Mouse (Mus musculus) intestine, embryonic 16.5 days (tissue): ENCODE measurements around the gene Foxp2. TPM values are rescaled to one million over a fixed set of nuclear protein-coding genes. Genes with fewer than 3 reads are reported as not detected.

Experiments
- ATAC-seq: fragments of 200-750 bp; cut with Nextera tagmentation; 2 replicates; pipeline ENCODE4 v1.8.0; 2017; ENCODE audit warnings: moderate TSS enrichment, moderate library complexity
- H3K27ac ChIP-seq: fragments of 300-500 bp; sonication (generic); 2 replicates; pipeline ENCODE4 v1.5.1; 2014; ENCODE audit warnings: mild to moderate bottlenecking, low read length
- H3K27me3 ChIP-seq: fragments of 300-500 bp; sonication (generic); replicated peaks from 2 replicates; pipeline ENCODE4 v1.6.1; 2014; ENCODE audit warnings: low read length, control low read depth, mixed read lengths; ENCODE audit not compliant: control insufficient read depth, insufficient read depth
- H3K36me3 ChIP-seq: fragments of 300-500 bp; sonication (generic); 2 replicates; pipeline ENCODE4 v1.6.1; 2014; ENCODE audit warnings: low read length, control low read depth; ENCODE audit not compliant: control insufficient read depth, insufficient read depth
- H3K4me1 ChIP-seq: fragments of 300-500 bp; sonication (generic); 2 replicates; pipeline ENCODE4 v1.6.1; 2014; ENCODE audit warnings: low read length, control low read depth, mixed read lengths; ENCODE audit not compliant: control insufficient read depth, insufficient read depth
- H3K4me2 ChIP-seq: fragments of 300-500 bp; sonication (generic); 2 replicates; pipeline ENCODE4 v1.6.1; 2014; ENCODE audit warnings: low read depth, low read length, control low read depth
- H3K4me3 ChIP-seq: fragments of 300-500 bp; sonication (generic); 2 replicates; pipeline ENCODE4 v1.5.1; 2014; ENCODE audit warnings: mild to moderate bottlenecking, low read length
- H3K9ac ChIP-seq: fragments of 300-500 bp; sonication (generic); 2 replicates; pipeline ENCODE4 v1.6.1; 2014; ENCODE audit warnings: low read depth, low read length
- H3K9me3 ChIP-seq: fragments of 300-500 bp; sonication (generic); 2 replicates; pipeline ENCODE4 v1.6.1; 2016; ENCODE audit warnings: low read length, control low read depth; ENCODE audit not compliant: control insufficient read depth
- WGBS: fragments of 180-500 bp; shearing (Covaris S2); extraction: QIAGEN DNeasy Blood & Tissue Kit; methylation state at CpG from one replicate; pipeline ENCODE4 v1.1.7; 2014; 5-methylcytosine and 5-hydroxymethylcytosine counted together
- polyA plus RNA-seq: library from polyadenylated mRNA; unstranded; fragments of >200 nt; fragmentation: Nextera tagmentation; extraction: Ambion mirVana; gene quantifications from 2 replicates; pipeline ENCODE4 v1.2.1, GENCODE M21; 2015

Foxp2 gene
- polyA plus RNA-seq, 1 experiment from 2014 or later, result 13.0 TPM

DNA sequence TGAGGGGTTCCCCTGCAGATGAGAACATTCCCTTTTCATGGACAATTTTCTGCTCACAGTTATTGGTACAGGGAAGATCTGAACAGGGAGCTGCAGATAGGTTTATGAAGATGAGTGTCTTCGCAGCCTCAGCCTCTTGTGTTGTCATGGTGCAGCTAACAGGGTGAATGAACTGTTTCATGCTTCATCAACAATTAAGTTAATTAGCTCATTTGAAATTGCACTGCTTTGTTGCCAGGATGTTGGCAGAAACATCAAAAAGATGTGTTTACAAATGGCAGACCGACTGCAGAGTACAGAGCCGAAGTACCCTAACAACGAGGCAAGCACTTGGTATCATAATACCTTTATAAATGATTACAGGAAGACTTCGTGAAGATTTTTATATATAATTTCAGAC, 496.3 kb downstream of the Foxp2 start:
- Histone ChIP-seq H3K36me3 (no peaks in the 10 kb centered on the region), H3K9me3 (no peaks in the 10 kb centered on the region), H3K4me1 (no peaks in the 10 kb centered on the region), H3K9ac (no peak overlapping the region), H3K4me2 (no peak overlapping the region), H3K27me3 (no peaks in the 10 kb centered on the region), H3K4me3 (no peak overlapping the region), H3K27ac (no peak overlapping the region)
- 70% methylated on average over 5 of the region's 5 CpGs for WGBS
- ATAC-seq, result no peak

GRCm38 (mm10) chr6:15401138-15401537, 500.0 kb downstream of the Foxp2 start:
- WGBS, result 87% methylated on average over 3 of the region's 3 CpGs
- ATAC-seq, result no peak

GRCm38 (mm10) chr6:15402026-15402425, 500.9 kb downstream of the Foxp2 start:
- no peak overlapping the region for H3K4me2 ChIP-seq
- H3K27ac ChIP-seq, result no peak overlapping the region
- no peak overlapping the region for H3K4me3 ChIP-seq
- no peaks in the 10 kb centered on the region for H3K9me3 ChIP-seq
- H3K27me3 ChIP-seq, result no peaks in the 10 kb centered on the region
- H3K9ac ChIP-seq, result no peak overlapping the region
- no peaks in the 10 kb centered on the region for H3K36me3 ChIP-seq
- ATAC-seq, result no peak
- H3K4me1 ChIP-seq, result no peaks in the 10 kb centered on the region
- WGBS, result 70% methylated on average over 4 of the region's 4 CpGs

More at GRCm38 (mm10) chr6:15401138-15401537, 500.0 kb downstream of the Foxp2 start:
- Histone ChIP-seq H3K4me2 (no peak overlapping the region), H3K9ac (no peak overlapping the region), H3K4me3 (no peak overlapping the region), H3K9me3 (no peaks in the 10 kb centered on the region), H3K4me1 (no peaks in the 10 kb centered on the region), H3K27me3 (no peaks in the 10 kb centered on the region), H3K27ac (no peak overlapping the region), H3K36me3 (no peaks in the 10 kb centered on the region)

DNA sequence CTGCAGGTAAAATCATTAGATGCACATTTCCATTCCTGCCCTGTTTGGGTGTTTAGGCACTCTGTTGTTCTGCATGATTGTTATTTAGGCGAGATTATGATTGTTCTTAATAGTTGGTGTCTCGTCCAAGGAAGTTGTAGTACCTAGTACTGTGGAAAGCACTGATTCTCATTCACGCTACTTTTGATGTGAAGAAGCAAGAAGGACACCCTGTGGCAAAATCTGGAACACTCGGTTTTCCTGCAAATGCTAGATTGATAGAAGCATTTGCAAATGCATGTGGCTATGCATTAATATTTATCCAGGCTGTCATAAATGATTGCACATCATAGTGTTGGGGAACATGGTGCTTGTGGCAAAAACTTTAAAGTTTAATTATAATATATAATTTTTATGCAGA, 514.0 kb downstream of the Foxp2 start:
- no peaks in the 10 kb centered on the region for H3K9me3 ChIP-seq
- H3K4me3 ChIP-seq, result no peak overlapping the region
- no peaks in the 10 kb centered on the region for H3K4me1 ChIP-seq
- WGBS, result 54% methylated on average over 4 of the region's 4 CpGs
- H3K9ac ChIP-seq, result no peak overlapping the region
- ATAC-seq, result no peak
- no peak overlapping the region for H3K4me2 ChIP-seq
- H3K27me3 ChIP-seq, result no peaks in the 10 kb centered on the region
- no peak overlapping the region for H3K27ac ChIP-seq
- H3K36me3 ChIP-seq, result no peaks in the 10 kb centered on the region

DNA sequence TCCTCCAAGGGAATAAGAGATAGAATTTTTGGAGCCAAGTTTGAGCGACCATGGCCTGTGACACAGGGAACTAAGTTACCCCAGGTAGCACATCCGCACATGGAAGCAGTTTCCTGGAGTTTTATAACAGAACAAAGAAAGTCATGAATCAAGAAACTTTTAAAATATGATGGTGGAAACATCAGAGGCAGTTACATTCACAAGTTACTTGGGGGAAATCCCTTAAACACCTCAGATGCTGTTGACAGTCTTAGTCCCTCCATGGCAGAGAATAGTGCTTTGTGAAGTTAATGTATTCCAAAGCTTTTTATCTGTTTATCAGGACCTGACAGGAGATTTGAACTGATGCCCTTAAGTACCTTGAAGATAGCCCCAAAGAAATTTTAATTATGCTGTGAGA, 558.6 kb downstream of the Foxp2 start:
- ATAC-seq, result no peak
- 94% methylated on average over 2 of the region's 2 CpGs for WGBS

GRCm38 (mm10) chr6:15463390-15463789, 562.2 kb downstream of the Foxp2 start:
- Histone ChIP-seq H3K36me3 (no peaks in the 10 kb centered on the region), H3K27me3 (no peaks in the 10 kb centered on the region), H3K9ac (no peak overlapping the region), H3K4me2 (no peak overlapping the region), H3K27ac (no peak overlapping the region), H3K9me3 (no peaks in the 10 kb centered on the region), H3K4me3 (no peak overlapping the region), H3K4me1 (no peaks in the 10 kb centered on the region)
- no peak for ATAC-seq
- WGBS, result 38% methylated on average over 2 of the region's 2 CpGs

More for the DNA sequence above, 558.6 kb downstream of the Foxp2 start:
- Histone ChIP-seq H3K4me3 (no peak overlapping the region), H3K27ac (no peak overlapping the region), H3K9me3 (no peaks in the 10 kb centered on the region), H3K27me3 (no peaks in the 10 kb centered on the region), H3K36me3 (no peaks in the 10 kb centered on the region), H3K4me2 (no peak overlapping the region), H3K9ac (no peak overlapping the region), H3K4me1 (no peaks in the 10 kb centered on the region)

GRCm38 (mm10) chr6:15465471-15465870, 564.3 kb downstream of the Foxp2 start:
- no peaks in the 10 kb centered on the region for H3K9me3 ChIP-seq
- H3K4me1 ChIP-seq, result no peaks in the 10 kb centered on the region
- H3K27me3 ChIP-seq, result no peaks in the 10 kb centered on the region
- H3K4me2 ChIP-seq, result no peak overlapping the region
- WGBS, result 71% methylated on average over 3 of the region's 3 CpGs
- H3K27ac ChIP-seq, result no peak overlapping the region
- no peak overlapping the region for H3K9ac ChIP-seq
- no peak overlapping the region for H3K4me3 ChIP-seq
- ATAC-seq, result no peak
- no peaks in the 10 kb centered on the region for H3K36me3 ChIP-seq

DNA sequence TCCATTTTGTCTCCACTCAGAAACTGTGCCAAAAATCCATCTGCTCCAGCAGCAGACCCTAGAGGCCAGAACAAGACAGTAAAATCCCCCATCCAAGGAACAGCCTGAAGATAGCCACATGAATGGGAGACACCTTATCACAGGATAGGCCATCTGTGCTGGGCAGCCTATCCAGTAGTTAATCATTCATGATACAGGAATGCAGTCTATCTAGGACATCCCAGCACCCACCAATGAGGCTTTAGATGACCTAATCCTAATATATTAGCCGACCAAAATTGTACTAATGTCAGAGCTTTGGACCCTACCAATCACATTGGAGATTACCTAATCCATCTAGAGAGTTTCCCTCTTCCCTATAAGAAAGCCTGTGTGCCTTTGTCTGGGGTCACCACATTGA, 565.5 kb downstream of the Foxp2 start:
- H3K9me3 ChIP-seq, result no peaks in the 10 kb centered on the region
- no peak for ATAC-seq
- no peaks in the 10 kb centered on the region for H3K4me1 ChIP-seq
- no peak overlapping the region for H3K27ac ChIP-seq
- WGBS, result 54% methylated on average over 1 of the region's 1 CpGs
- no peaks in the 10 kb centered on the region for H3K36me3 ChIP-seq
- no peak overlapping the region for H3K9ac ChIP-seq
- no peak overlapping the region for H3K4me3 ChIP-seq
- no peaks in the 10 kb centered on the region for H3K27me3 ChIP-seq
- no peak overlapping the region for H3K4me2 ChIP-seq

GRCm38 (mm10) chr6:15486909-15487308, 585.8 kb downstream of the Foxp2 start:
- H3K27me3 ChIP-seq, result no peaks in the 10 kb centered on the region
- 90% methylated on average over 2 of the region's 2 CpGs for WGBS

More at GRCm38 (mm10) chr6:15486909-15487308, 585.8 kb downstream of the Foxp2 start:
- Histone ChIP-seq H3K4me2 (no peak overlapping the region), H3K4me3 (no peak overlapping the region), H3K9me3 (no peaks in the 10 kb centered on the region), H3K36me3 (no peaks in the 10 kb centered on the region), H3K27ac (no peak overlapping the region), H3K4me1 (no peaks in the 10 kb centered on the region), H3K9ac (no peak overlapping the region)
- no peak for ATAC-seq
